Mouse (Mus musculus) embryonic facial prominence, embryonic 15.5 days (tissue): ENCODE results near the gene Banf1. TPM values are rescaled to one million over a fixed set of nuclear protein-coding genes. Genes with fewer than 3 reads are reported as not detected.
A peak's percentile ranks its signal among the peaks of the same experiment; 100 is the strongest.
"Not testable (repeated sequence)": the region's sequence is repeated elsewhere in the genome, so short reads cannot be mapped to it uniquely, and the experiment has no call there.

Source experiments
- ATAC-seq: fragments of 200-750 bp; cut with Nextera tagmentation; 2 replicates; pipeline ENCODE4 v1.8.0; 2017; ENCODE audit warnings: low read depth, moderate TSS enrichment; ENCODE audit not compliant: insufficient number of reproducible peaks, low FRiP score, low TSS enrichment
- H3K27ac ChIP-seq: fragments of 300-500 bp; sonication (generic); replicated peaks from 2 replicates; pipeline ENCODE4 v1.5.1; 2015; ENCODE audit warnings: mild to moderate bottlenecking, inconsistent platforms
- H3K27me3 ChIP-seq: fragments of 300-500 bp; sonication (generic); 2 replicates; pipeline ENCODE4 v1.6.1; 2015; ENCODE audit warnings: inconsistent platforms
- H3K36me3 ChIP-seq: fragments of 300-500 bp; sonication (generic); 2 replicates; pipeline ENCODE4 v1.6.1; 2015; ENCODE audit warnings: mild to moderate bottlenecking, inconsistent platforms
- H3K4me1 ChIP-seq: fragments of 300-500 bp; sonication (generic); 2 replicates; pipeline ENCODE4 v1.6.1; 2015; ENCODE audit warnings: inconsistent platforms
- H3K4me2 ChIP-seq: fragments of 300-500 bp; sonication (generic); replicated peaks from 2 replicates; pipeline ENCODE4 v1.6.1; 2015; ENCODE audit warnings: mild to moderate bottlenecking, inconsistent platforms
- H3K4me3 ChIP-seq: fragments of 300-500 bp; sonication (generic); replicated peaks from 2 replicates; pipeline ENCODE4 v1.5.1; 2015; ENCODE audit warnings: mild to moderate bottlenecking, inconsistent platforms
- H3K9ac ChIP-seq: fragments of 300-500 bp; sonication (generic); 2 replicates; pipeline ENCODE4 v1.6.1; 2015; ENCODE audit warnings: inconsistent platforms
- H3K9me3 ChIP-seq: fragments of 300-500 bp; sonication (generic); replicated peaks from 2 replicates; pipeline ENCODE4 v1.6.1; 2016; ENCODE audit warnings: inconsistent platforms
- WGBS: fragments of 180-500 bp; shearing (Covaris S2); methylation state at CpG from one replicate; pipeline ENCODE4 v1.1.7; 2015; 5-methylcytosine and 5-hydroxymethylcytosine counted together
- polyA plus RNA-seq: library from polyadenylated mRNA; unstranded; fragments of >200 nt; fragmentation: Nextera tagmentation; extraction: Ambion mirVana; gene quantifications from 2 replicates; pipeline ENCODE4 v1.2.1, GENCODE M21; 2015

Gene Banf1
- polyA plus RNA-seq: 399 and 402 TPM in 2 replicates

GRCm38 (mm10) chr19:5367053-5367359 is at the start of gene Banf1:
TSS of gene Banf1 (minus strand) at chr19:5367168.
- no peak for ATAC-seq
- Histone ChIP-seq H3K4me3 (peak within 1 kb of the TSS; percentile 95), H3K4me1 (peaks cover 24% of the 10 kb centered on the region), H3K9me3 (no peaks in the 10 kb centered on the region), H3K36me3 (peaks cover 51% of the 10 kb centered on the region), H3K4me2 (peak within 1 kb of the TSS; percentile 90), H3K9ac (peak within 1 kb of the TSS; percentile 86), H3K27me3 (no peaks in the 10 kb centered on the region), H3K27ac (peak within 1 kb of the TSS; percentile 98)
- 0% methylated on average over 32 of the region's 33 CpGs for WGBS

GRCm38 (mm10) chr19:5414534-5414957 is 47.6 kb upstream of the Banf1 start:
- no peak for ATAC-seq
- H3K36me3 ChIP-seq: peaks cover 2% of the 10 kb centered on the region
- H3K4me1 ChIP-seq: no peaks in the 10 kb centered on the region
- H3K9ac ChIP-seq: no peak overlapping the region
- no peaks in the 10 kb centered on the region for H3K9me3 ChIP-seq
- no peak overlapping the region for H3K27ac ChIP-seq
- WGBS: 52% methylated on average over 2 of the region's 2 CpGs
- H3K27me3 ChIP-seq: no peaks in the 10 kb centered on the region
- no peak overlapping the region for H3K4me3 ChIP-seq
- no peak overlapping the region for H3K4me2 ChIP-seq

- H3K27me3 ChIP-seq: no peaks in the 10 kb centered on the region
- H3K9me3 ChIP-seq: no peaks in the 10 kb centered on the region
- H3K4me1 ChIP-seq: peaks cover 5% of the 10 kb centered on the region; the same call in 1 of the 2 replicates
- H3K4me2 ChIP-seq: no peak overlapping the region
- 72% methylated on average over 4 of the region's 4 CpGs for WGBS
- ATAC-seq: no peak
- no peaks in the 10 kb centered on the region; the same call in 1 of the 2 replicates for H3K36me3 ChIP-seq
- H3K27ac ChIP-seq: no peak overlapping the region
- H3K4me3 ChIP-seq: no peak overlapping the region
- H3K9ac ChIP-seq: no peak overlapping the region
Measured at GRCm38 (mm10) chr19:5413840-5414239, 46.9 kb upstream of the Banf1 start.

GRCm38 (mm10) chr19:5411961-5412360 is 45.0 kb upstream of the Banf1 start:
- Histone ChIP-seq H3K27me3 (no peaks in the 10 kb centered on the region), H3K9me3 (no peaks in the 10 kb centered on the region), H3K4me2 (no peak overlapping the region), H3K4me1 (peaks cover 20% of the 10 kb centered on the region), H3K27ac (no peak overlapping the region), H3K4me3 (no peak overlapping the region), H3K9ac (no peak overlapping the region), H3K36me3 (no peaks in the 10 kb centered on the region)
- no peak for ATAC-seq
- WGBS: 45% methylated on average over 5 of the region's 5 CpGs

DNA sequence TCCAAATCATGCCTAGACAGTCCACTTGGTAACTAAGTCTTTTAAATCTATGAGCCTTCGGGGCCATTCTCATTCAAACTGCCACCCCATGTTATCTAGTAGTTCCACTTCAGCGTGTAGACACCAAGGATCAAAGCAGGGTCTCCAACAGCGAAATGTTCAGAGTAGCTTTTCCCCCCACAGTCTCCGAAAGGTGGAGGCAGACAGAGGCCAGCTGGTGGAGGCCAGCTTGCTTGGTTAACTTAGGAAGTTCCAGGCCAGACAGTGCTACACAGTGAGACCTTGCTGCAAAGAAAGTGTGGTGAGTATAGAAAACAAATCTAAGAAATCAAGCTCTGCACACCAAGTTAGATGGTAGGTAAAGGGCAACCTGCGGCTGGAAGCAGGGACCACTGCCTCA is 43.7 kb upstream of the Banf1 start:
- Histone ChIP-seq H3K4me2 (no peak overlapping the region), H3K4me3 (no peak overlapping the region), H3K4me1 (peaks cover 23% of the 10 kb centered on the region), H3K9me3 (no peaks in the 10 kb centered on the region), H3K9ac (no peak overlapping the region), H3K27me3 (no peaks in the 10 kb centered on the region), H3K27ac (no peak overlapping the region), H3K36me3 (no peaks in the 10 kb centered on the region)
- 85% methylated on average over 5 of the region's 5 CpGs for WGBS
- no peak for ATAC-seq

GRCm38 (mm10) chr19:5409068-5409467 is 42.1 kb upstream of the Banf1 start:
- Histone ChIP-seq H3K4me3 (no peak overlapping the region), H3K9me3 (no peaks in the 10 kb centered on the region), H3K4me1 (peaks cover 23% of the 10 kb centered on the region), H3K36me3 (no peaks in the 10 kb centered on the region), H3K4me2 (no peak overlapping the region), H3K27me3 (no peaks in the 10 kb centered on the region), H3K9ac (no peak overlapping the region), H3K27ac (no peak overlapping the region)
- 37% methylated on average over 5 of the region's 5 CpGs for WGBS
- ATAC-seq: no peak

- H3K4me3 ChIP-seq: no peak overlapping the region; the same call in 1 of the 2 replicates
- H3K4me2 ChIP-seq: no peak overlapping the region
- H3K36me3 ChIP-seq: no peaks in the 10 kb centered on the region
- peaks cover 23% of the 10 kb centered on the region for H3K4me1 ChIP-seq
- WGBS: 88% methylated on average over 13 of the region's 13 CpGs
- no peak overlapping the region for H3K9ac ChIP-seq
- no peaks in the 10 kb centered on the region for H3K27me3 ChIP-seq
- ATAC-seq: no peak
- no peak overlapping the region; the same call in 1 of the 2 replicates for H3K27ac ChIP-seq
- H3K9me3 ChIP-seq: no peaks in the 10 kb centered on the region
Measured at GRCm38 (mm10) chr19:5408057-5409001, 41.4 kb upstream of the Banf1 start.

- Histone ChIP-seq H3K27me3 (no peaks in the 10 kb centered on the region), H3K4me2 (peak overlapping the region; percentile 67), H3K9me3 (no peaks in the 10 kb centered on the region), H3K4me3 (peak overlapping the region; percentile 67), H3K27ac (peak overlapping the region; percentile 95), H3K36me3 (no peaks in the 10 kb centered on the region), H3K4me1 (peaks cover 23% of the 10 kb centered on the region), H3K9ac (peak overlapping the region; percentile 77)
- WGBS: 17% methylated on average over 7 of the region's 7 CpGs
- ATAC-seq: peak; percentile 50; the same call in 1 of the 2 replicates
Measured at GRCm38 (mm10) chr19:5407133-5407532, 40.2 kb upstream of the Banf1 start.

DNA sequence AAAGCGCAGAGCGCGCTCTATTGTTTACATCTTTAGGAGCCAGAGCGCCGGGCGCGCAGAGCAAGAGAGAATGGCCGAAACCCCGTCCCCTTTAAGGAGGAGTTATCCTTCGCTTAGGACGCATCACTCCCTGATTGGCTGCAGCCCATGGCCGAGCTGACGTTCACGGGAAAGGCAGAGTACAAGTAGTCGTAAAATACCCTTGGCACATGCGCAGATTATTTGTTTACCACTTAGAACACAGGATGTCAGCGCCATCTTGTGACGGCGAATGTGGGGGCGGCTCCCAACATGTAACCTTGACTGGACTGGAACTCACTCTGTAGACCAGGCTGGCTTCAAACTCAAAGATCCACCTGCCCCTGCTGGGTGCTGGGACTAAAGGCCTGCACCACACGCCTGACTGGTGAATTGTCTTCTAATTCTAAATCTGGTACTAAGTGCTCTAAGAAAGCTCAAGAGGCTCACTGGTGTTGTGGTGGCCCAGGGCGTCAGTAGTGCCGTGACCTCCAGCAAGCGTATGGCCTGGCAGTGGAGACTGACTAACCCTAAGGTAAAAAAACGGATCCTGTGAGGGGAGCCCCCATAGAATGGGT is 39.7 kb upstream of the Banf1 start:
- peak overlapping the region; percentile 67 for H3K4me3 ChIP-seq
- H3K9me3 ChIP-seq, H3K36me3 ChIP-seq, H3K27me3 ChIP-seq: not testable (repeated sequence)
- 18% methylated on average over 25 of the region's 25 CpGs for WGBS
- peak overlapping the region; percentile 77 for H3K9ac ChIP-seq
- H3K4me2 ChIP-seq: peak overlapping the region; percentile 67
- ATAC-seq: peak; percentile 74
- peak overlapping the region; percentile 95 for H3K27ac ChIP-seq
- peaks cover 23% of the 10 kb centered on the region for H3K4me1 ChIP-seq

- Histone ChIP-seq H3K27me3 (no peaks in the 10 kb centered on the region), H3K4me2 (peak overlapping the region; percentile 49), H3K36me3 (no peaks in the 10 kb centered on the region), H3K9me3 (no peaks in the 10 kb centered on the region), H3K27ac (peak overlapping the region; percentile 76), H3K9ac (peak overlapping the region; percentile 29), H3K4me3 (peak overlapping the region; percentile 67), H3K4me1 (peaks cover 23% of the 10 kb centered on the region)
- no peak for ATAC-seq
- 29% methylated on average over 7 of the region's 7 CpGs for WGBS
Measured at GRCm38 (mm10) chr19:5405924-5406323, 39.0 kb upstream of the Banf1 start.

- no peaks in the 10 kb centered on the region for H3K9me3 ChIP-seq
- H3K27ac ChIP-seq: no peak within 1 kb of the TSS
- no peaks in the 10 kb centered on the region for H3K36me3 ChIP-seq
- ATAC-seq: no peak
- no peak within 1 kb of the TSS for H3K9ac ChIP-seq
- WGBS: 77% methylated on average over 8 of the region's 8 CpGs
- no peak within 1 kb of the TSS for H3K4me2 ChIP-seq
- peaks cover 4% of the 10 kb centered on the region; the same call in 1 of the 2 replicates for H3K4me1 ChIP-seq
- H3K4me3 ChIP-seq: no peak within 1 kb of the TSS
- H3K27me3 ChIP-seq: no peaks in the 10 kb centered on the region
Measured at GRCm38 (mm10) chr19:5402293-5402692, 35.3 kb upstream of the Banf1 start, which contains the start of gene Tsga10ip. TSS of gene Tsga10ip (minus strand) at chr19:5402526.
